Mouse (Mus musculus) regulatory T cell (primary cell): Measurements from ENCODE around the gene Prpf3.
"Not testable (repeated sequence)": the region's sequence is repeated elsewhere in the genome, so short reads cannot be mapped to it uniquely, and the experiment has no call there.

Experiments
- in situ Hi-C: fragments of 300-600 bp; cut with MboI, MseI; formaldehyde crosslinking; loops from one replicate; pipeline ENCODE4 v1.15.1; 2025; ENCODE audit warnings: high pct_unique_total_duplicates

Gene Prpf3

GRCm38 (mm10) chr3:95881979-95882815 is 26.5 kb upstream of the Prpf3 start, which contains the start of gene Ciart:
Gene Ciart, minus strand, starts transcription at chr3:95882251.
- in situ Hi-C loops: no loop called here

GRCm38 (mm10) chr3:95879063-95879462 is 23.4 kb upstream of the Prpf3 start:
- in situ Hi-C loops: no loop called here

GRCm38 (mm10) chr3:95872048-95872447 is 16.4 kb upstream of the Prpf3 start:
- in situ Hi-C loops: no loop called here

- in situ Hi-C loops: no loop called here
Measured at GRCm38 (mm10) chr3:95871392-95871867, 15.7 kb upstream of the Prpf3 start, which contains the start of gene Mrps21. Gene Mrps21, minus strand, starts transcription at chr3:95871519.

- in situ Hi-C loops: no loop called here
Measured at GRCm38 (mm10) chr3:95870976-95871375, 15.3 kb upstream of the Prpf3 start.

GRCm38 (mm10) chr3:95867408-95867807 is 11.7 kb upstream of the Prpf3 start:
- in situ Hi-C loops: loop anchor here (5.0 kb wide), 2 partner anchors 35 to 85 kb away; partner anchors contain the start of gene Car14

GRCm38 (mm10) chr3:95866071-95866470 is 10.4 kb upstream of the Prpf3 start:
- in situ Hi-C loops: loop anchor here (5.0 kb wide), 2 partner anchors 36 to 86 kb away; partner anchors contain the start of gene Car14

- in situ Hi-C loops: loop anchor here (5.0 kb wide), 2 partner anchors 37 to 87 kb away; partner anchors contain the start of gene Car14
Measured at GRCm38 (mm10) chr3:95865571-95865970, 9.9 kb upstream of the Prpf3 start.

- in situ Hi-C loops: loop anchor here (5.0 kb wide), 2 partner anchors 37 to 87 kb away; partner anchors contain the start of gene Car14
Measured at GRCm38 (mm10) chr3:95865050-95865449, 9.4 kb upstream of the Prpf3 start.

GRCm38 (mm10) chr3:95863578-95863977 is 7.9 kb upstream of the Prpf3 start:
- in situ Hi-C loops: no loop called here

- in situ Hi-C loops: no loop called here
Measured at GRCm38 (mm10) chr3:95861796-95862195, 6.1 kb upstream of the Prpf3 start.

GRCm38 (mm10) chr3:95861216-95861615 is 5.5 kb upstream of the Prpf3 start:
- in situ Hi-C loops: no loop called here

GRCm38 (mm10) chr3:95860323-95860722 is 4.6 kb upstream of the Prpf3 start:
- in situ Hi-C loops: no loop called here

GRCm38 (mm10) chr3:95858278-95858677 is 2.6 kb upstream of the Prpf3 start:
- in situ Hi-C loops: not testable (repeated sequence)

GRCm38 (mm10) chr3:95857050-95857449 is 1.4 kb upstream of the Prpf3 start:
- in situ Hi-C loops: not testable (repeated sequence)

- in situ Hi-C loops: no loop called here
Measured at GRCm38 (mm10) chr3:95856115-95856514, 430 bp upstream of the Prpf3 start.

GRCm38 (mm10) chr3:95851317-95851716 is 4.4 kb downstream of the Prpf3 start:
- in situ Hi-C loops: no loop called here

GRCm38 (mm10) chr3:95850611-95851010 is 5.1 kb downstream of the Prpf3 start:
- in situ Hi-C loops: no loop called here

- in situ Hi-C loops: no loop called here
Measured at GRCm38 (mm10) chr3:95842503-95843214, 13.0 kb downstream of the Prpf3 start.

- in situ Hi-C loops: no loop called here
Measured at GRCm38 (mm10) chr3:95839250-95839649, 16.4 kb downstream of the Prpf3 start.

GRCm38 (mm10) chr3:95829053-95829452 is 26.6 kb downstream of the Prpf3 start:
- in situ Hi-C loops: no loop called here

GRCm38 (mm10) chr3:95826275-95826674 is 29.4 kb downstream of the Prpf3 start:
- in situ Hi-C loops: no loop called here
